Mouse (Mus musculus): ENCODE data around the gene Gabbr1. TPM values are rescaled to one million over a fixed set of nuclear protein-coding genes. Genes with fewer than 3 reads are reported as not detected.

Gabbr1 gene
- polyA plus RNA-seq, 1 experiment from 2014 or later, result 15.0 TPM

Other genes starting within 250 kb of the Gabbr1 start
- not detected in 2 replicates for gene H2-M10.6, start 233.8 kb upstream of the Gabbr1 start, polyA plus RNA-seq (2015; fragmentation: Nextera tagmentation; extraction: Ambion mirVana)
- gene Trim26, start 208.8 kb upstream of the Gabbr1 start, polyA plus RNA-seq (2015; fragmentation: Nextera tagmentation; extraction: Ambion mirVana), result 43.3 and 45.3 TPM in 2 replicates
- 0.15 and 0.17 TPM in 2 replicates for gene Trim15, start 178.8 kb upstream of the Gabbr1 start, polyA plus RNA-seq (2015; fragmentation: Nextera tagmentation; extraction: Ambion mirVana)
- 1.7 and 2.3 TPM in 2 replicates for gene Trim10, start 176.4 kb upstream of the Gabbr1 start, polyA plus RNA-seq (2015; fragmentation: Nextera tagmentation; extraction: Ambion mirVana)
- not detected in 2 replicates for gene Trim40, start 155.8 kb upstream of the Gabbr1 start, polyA plus RNA-seq (2015; fragmentation: Nextera tagmentation; extraction: Ambion mirVana)
- gene Trim31, start 147.8 kb upstream of the Gabbr1 start, polyA plus RNA-seq (2015; fragmentation: Nextera tagmentation; extraction: Ambion mirVana), result not detected in 2 replicates
- gene Rnf39, start 103.0 kb upstream of the Gabbr1 start, polyA plus RNA-seq (2015; fragmentation: Nextera tagmentation; extraction: Ambion mirVana), result 7.5 and 9.4 TPM in 2 replicates
- gene Ppp1r11, start 94.2 kb upstream of the Gabbr1 start, polyA plus RNA-seq (2015; fragmentation: Nextera tagmentation; extraction: Ambion mirVana), result 106 and 111 TPM in 2 replicates
- 94.7 and 98.6 TPM in 2 replicates for gene Znrd1, start 87.4 kb upstream of the Gabbr1 start, polyA plus RNA-seq (2015; fragmentation: Nextera tagmentation; extraction: Ambion mirVana)
- gene Znrd1as, start 87.4 kb upstream of the Gabbr1 start, polyA plus RNA-seq (2015; fragmentation: Nextera tagmentation; extraction: Ambion mirVana), result 5.7 and 5.9 TPM in 2 replicates
- not detected in 2 replicates for gene 2410137M14Rik, start 64.7 kb upstream of the Gabbr1 start, polyA plus RNA-seq (2015; fragmentation: Nextera tagmentation; extraction: Ambion mirVana)
- gene H2-M5, start 56.4 kb upstream of the Gabbr1 start, polyA plus RNA-seq (2015; fragmentation: Nextera tagmentation; extraction: Ambion mirVana), result 0.67 and 0.95 TPM in 2 replicates
- 52.2 and 62.2 TPM in 2 replicates for gene Zfp57, start 44.8 kb upstream of the Gabbr1 start, polyA plus RNA-seq (2015; fragmentation: Nextera tagmentation; extraction: Ambion mirVana)
- gene Mog, start 22.6 kb upstream of the Gabbr1 start, polyA plus RNA-seq (2015; fragmentation: Nextera tagmentation; extraction: Ambion mirVana), result 0.09 TPM in 1 of 2 replicates, not detected in the other
- gene Olfr90, start 42.5 kb downstream of the Gabbr1 start, polyA plus RNA-seq (2015; fragmentation: Nextera tagmentation; extraction: Ambion mirVana), result 0.07 TPM in 1 of 2 replicates, not detected in the other
- not detected in 2 replicates for gene Olfr91, start 52.3 kb downstream of the Gabbr1 start, polyA plus RNA-seq (2015; fragmentation: Nextera tagmentation; extraction: Ambion mirVana)
- not detected in 2 replicates for gene Olfr92, start 74.1 kb downstream of the Gabbr1 start, polyA plus RNA-seq (2015; fragmentation: Nextera tagmentation; extraction: Ambion mirVana)
- gene Olfr93, start 115.5 kb downstream of the Gabbr1 start, polyA plus RNA-seq (2015; fragmentation: Nextera tagmentation; extraction: Ambion mirVana), result 0.05 TPM in 1 of 2 replicates, not detected in the other
- gene Ubd, start 147.9 kb downstream of the Gabbr1 start, polyA plus RNA-seq (2015; fragmentation: Nextera tagmentation; extraction: Ambion mirVana), result 0.18 TPM in 1 of 2 replicates, not detected in the other
- 0.12 TPM in 1 of 2 replicates, not detected in the other for gene Olfr94, start 155.0 kb downstream of the Gabbr1 start, polyA plus RNA-seq (2015; fragmentation: Nextera tagmentation; extraction: Ambion mirVana)
- not detected in 2 replicates for gene Olfr95, start 167.2 kb downstream of the Gabbr1 start, polyA plus RNA-seq (2015; fragmentation: Nextera tagmentation; extraction: Ambion mirVana)
- gene Olfr96, start 174.2 kb downstream of the Gabbr1 start, polyA plus RNA-seq (2015; fragmentation: Nextera tagmentation; extraction: Ambion mirVana), result 0.14 and 0.31 TPM in 2 replicates
- not detected in 2 replicates for gene Olfr97, start 191.4 kb downstream of the Gabbr1 start, polyA plus RNA-seq (2015; fragmentation: Nextera tagmentation; extraction: Ambion mirVana)
- gene Olfr98, start 217.8 kb downstream of the Gabbr1 start, polyA plus RNA-seq (2015; fragmentation: Nextera tagmentation; extraction: Ambion mirVana), result not detected in 2 replicates
- 1.7 and 2.6 TPM in 2 replicates for gene H2-M3, start 224.3 kb downstream of the Gabbr1 start, polyA plus RNA-seq (2015; fragmentation: Nextera tagmentation; extraction: Ambion mirVana)
- gene Olfr99, start 237.5 kb downstream of the Gabbr1 start, polyA plus RNA-seq (2015; fragmentation: Nextera tagmentation; extraction: Ambion mirVana), result 0.16 TPM in 1 of 2 replicates, not detected in the other

Data from embryonic facial prominence, embryonic 15.5 days (tissue).